In the genomic region with DNA sequence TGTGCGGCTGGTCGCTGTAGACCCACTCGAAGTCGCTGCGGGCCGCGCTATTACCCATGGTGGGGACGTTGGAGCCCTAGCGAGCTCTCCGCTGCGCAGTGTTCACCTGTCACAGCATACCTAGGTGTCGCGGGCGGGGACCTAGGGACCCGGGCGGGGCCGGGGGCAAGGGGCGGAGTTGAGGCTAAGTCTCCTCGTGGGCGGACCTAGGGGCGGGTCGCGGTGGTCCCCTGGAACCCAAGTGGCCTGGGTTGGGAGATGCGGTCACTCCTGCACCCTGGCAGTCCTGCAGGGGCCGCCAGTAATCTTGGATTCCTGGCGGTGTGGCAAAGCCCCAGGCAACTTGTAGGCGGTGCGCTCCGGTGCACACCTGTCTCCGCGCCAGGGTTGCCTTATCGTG, we compare ENCODE assay signal across 8 mouse cellular contexts. TPM values are rescaled to one million over a fixed set of nuclear protein-coding genes. Genes with fewer than 3 reads are reported as not detected.
DNase-seq lines count a peak whose midpoint lies in the region; ATAC-seq lines count a peak whose summit lies in the region.

A gene (minus strand): TSS at position 131 of the 400 bp plus-strand sequence.

- peak within 1 kb of the TSS; percentile 61 for H3K4me2 ChIP-seq in limb, embryonic 12.5 days
- peak within 1 kb of the TSS; percentile 53 for H3K4me2 ChIP-seq in neural tube, embryonic 12.5 days (replicated peaks)

- 2% methylated on average over 32 of the region's 32 CpGs for WGBS in hindbrain, embryonic 10.5 days
- 1% methylated on average over 32 of the region's 32 CpGs for WGBS in limb, embryonic 12.5 days
- WGBS in neural tube, embryonic 12.5 days = under 1% methylated on average over 32 of the region's 32 CpGs

- H3K9me3 ChIP-seq in megakaryocyte, embryonic 14.5 days = no peaks in the 10 kb centered on the region
- H3K9me3 ChIP-seq in hindbrain, embryonic 10.5 days = no peaks in the 10 kb centered on the region
- no peaks in the 10 kb centered on the region for H3K9me3 ChIP-seq in limb, embryonic 12.5 days
- H3K9me3 ChIP-seq in neural tube, embryonic 12.5 days = no peaks in the 10 kb centered on the region

- H3K27ac ChIP-seq in hindbrain, embryonic 10.5 days = no peak within 1 kb of the TSS
- H3K27ac ChIP-seq in limb, embryonic 12.5 days = no peak within 1 kb of the TSS
- no peak within 1 kb of the TSS for H3K27ac ChIP-seq in neural tube, embryonic 12.5 days

- DNase-seq in hindbrain, embryonic 10.5 days (ENCODE audit: low spot score) = no peak
- no peak for DNase-seq in right cerebral cortex, postnatal 14 days
- DNase-seq in cerebellum, adult 11 months = no peak

- H3K4me3 ChIP-seq in megakaryocyte, embryonic 14.5 days (replicated peaks) = peak within 1 kb of the TSS; percentile 16
- peak within 1 kb of the TSS; percentile 47 for H3K4me3 ChIP-seq in hindbrain, embryonic 10.5 days
- peak within 1 kb of the TSS; percentile 35 for H3K4me3 ChIP-seq in limb, embryonic 12.5 days (replicated peaks)
- peak within 1 kb of the TSS; percentile 25 for H3K4me3 ChIP-seq in neural tube, embryonic 12.5 days

- H3K36me3 ChIP-seq in megakaryocyte, embryonic 14.5 days (replicated peaks; ENCODE audit: low read length) = no peaks in the 10 kb centered on the region
- H3K36me3 ChIP-seq in hindbrain, embryonic 10.5 days = no peaks in the 10 kb centered on the region
- no peaks in the 10 kb centered on the region for H3K36me3 ChIP-seq in limb, embryonic 12.5 days
- H3K36me3 ChIP-seq in neural tube, embryonic 12.5 days = no peaks in the 10 kb centered on the region

- ATAC-seq in megakaryocyte, adult 5-6 weeks (ENCODE audit: poor library complexity, severe bottlenecking) = no peak
- no peak for ATAC-seq in limb, embryonic 12.5 days (ENCODE audit: insufficient number of reproducible peaks, insufficient read depth, low FRiP score, low TSS enrichment, low read depth)
- no peak for ATAC-seq in neural tube, embryonic 12.5 days (ENCODE audit: low FRiP score, low read depth)
- no peak for ATAC-seq in erythroid progenitor cell, adult 5-6 weeks (replicated peaks; ENCODE audit: low FRiP score, poor library complexity, severe bottlenecking)

- H3K4me1 ChIP-seq in megakaryocyte, embryonic 14.5 days = peaks cover 30% of the 10 kb centered on the region
- peaks cover 15% of the 10 kb centered on the region for H3K4me1 ChIP-seq in hindbrain, embryonic 10.5 days (replicated peaks)
- H3K4me1 ChIP-seq in limb, embryonic 12.5 days (replicated peaks) = peaks cover 16% of the 10 kb centered on the region
- H3K4me1 ChIP-seq in neural tube, embryonic 12.5 days = peaks cover 7% of the 10 kb centered on the region

- H3K27me3 ChIP-seq in megakaryocyte, embryonic 14.5 days (replicated peaks) = peaks cover 70% of the 10 kb centered on the region
- peaks cover 63% of the 10 kb centered on the region for H3K27me3 ChIP-seq in hindbrain, embryonic 10.5 days (ENCODE audit: insufficient read depth, poor library complexity, severe bottlenecking)
- peaks cover 60% of the 10 kb centered on the region for H3K27me3 ChIP-seq in limb, embryonic 12.5 days
- peaks cover 40% of the 10 kb centered on the region for H3K27me3 ChIP-seq in neural tube, embryonic 12.5 days (replicated peaks)

- H3K9ac ChIP-seq in limb, embryonic 12.5 days (replicated peaks) = no peak within 1 kb of the TSS
- H3K9ac ChIP-seq in neural tube, embryonic 12.5 days = no peak within 1 kb of the TSS

RNA-seq across cellular contexts. Expression of the gene that starts here (rescaled TPM):
- not detected in 2 replicates for polyA plus RNA-seq in megakaryocyte, embryonic 14.5 days (2012; ENCODE audit: insufficient read depth, low replicate concordance)
- 0.41 TPM in 1 of 2 replicates, not detected in the other for total RNA-seq in megakaryocyte, adult 5-6 weeks (2015)
- total RNA-seq in megakaryocyte, adult 5-6 weeks (2017) = 0.26 TPM in 1 of 2 replicates, not detected in the other
- polyA plus RNA-seq in hindbrain, embryonic 10.5 days (2016; fragmentation: Nextera tagmentation; extraction: Ambion mirVana) = 1.6 and 2.1 TPM in 2 replicates
- 1.8 TPM in 2 replicates for polyA plus RNA-seq in limb, embryonic 12.5 days (2016; fragmentation: Nextera tagmentation; extraction: Ambion mirVana)
- 1.7 and 2.6 TPM in 2 replicates for polyA plus RNA-seq in neural tube, embryonic 12.5 days (2016; fragmentation: Nextera tagmentation; extraction: Ambion mirVana)
- total RNA-seq in erythroid progenitor cell, adult 5-6 weeks (2015; ENCODE audit: low replicate concordance) = not detected in 2 replicates
- total RNA-seq in erythroid progenitor cell, adult 5-6 weeks (2017; ENCODE audit: low replicate concordance) = not detected in 2 replicates
